Mouse (Mus musculus): ENCODE data around the gene Fam83e. TPM values are rescaled to one million over a fixed set of nuclear protein-coding genes. Genes with fewer than 3 reads are reported as not detected.
A peak's percentile ranks its signal among the peaks of the same experiment; 100 is the strongest.

Gene Fam83e
- polyA plus RNA-seq, 1 experiment from 2014 or later = 3.2 TPM

DNA sequence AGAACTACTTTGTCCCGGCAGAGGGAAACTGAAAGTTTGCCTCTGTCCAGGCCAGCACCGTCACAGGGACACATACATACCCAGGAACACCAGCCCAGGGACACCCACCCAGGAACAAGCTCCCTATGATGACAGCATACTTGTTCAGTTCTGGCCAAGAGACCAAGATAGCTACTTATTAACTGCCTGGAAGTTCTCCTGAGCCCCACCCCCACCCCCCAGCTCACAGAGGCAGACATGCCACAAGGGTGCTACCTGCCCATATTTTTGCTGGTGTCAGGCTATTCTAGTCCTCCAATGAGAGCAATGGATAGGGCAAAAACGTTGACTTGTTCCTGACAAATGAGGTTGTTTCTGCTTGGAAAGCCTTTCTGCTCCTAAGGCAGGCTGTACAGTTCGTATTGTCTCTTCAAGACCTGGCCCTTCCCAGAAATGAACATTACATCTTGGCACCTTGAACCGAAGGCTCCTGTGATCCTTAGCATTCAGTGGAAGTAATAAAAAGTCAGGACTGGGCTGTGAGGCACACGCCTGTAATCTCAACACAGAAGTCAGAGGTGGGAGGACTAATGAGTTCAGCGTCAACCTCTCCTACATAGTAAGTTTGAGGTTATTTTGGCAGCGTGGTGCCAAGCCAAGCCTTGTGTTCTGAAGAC, 49.5 kb downstream of the Fam83e start:
- H3K36me3 ChIP-seq = no peaks in the 10 kb centered on the region
- WGBS = 62% methylated on average over 8 of the region's 8 CpGs
- no peak overlapping the region; the same call in 1 of the 2 replicates for H3K27ac ChIP-seq (replicated peaks)
- no peak overlapping the region for H3K4me2 ChIP-seq (replicated peaks)
- no peaks in the 10 kb centered on the region for H3K9me3 ChIP-seq (replicated peaks)
- peaks cover 7% of the 10 kb centered on the region; the same call in 1 of the 2 replicates for H3K27me3 ChIP-seq
- no peak for ATAC-seq (ENCODE audit: insufficient number of reproducible peaks, low FRiP score, low TSS enrichment, low read depth)
- H3K4me1 ChIP-seq = peaks cover 10% of the 10 kb centered on the region; the same call in 1 of the 2 replicates
- no peak overlapping the region for H3K9ac ChIP-seq
- H3K4me3 ChIP-seq (replicated peaks) = no peak overlapping the region

DNA sequence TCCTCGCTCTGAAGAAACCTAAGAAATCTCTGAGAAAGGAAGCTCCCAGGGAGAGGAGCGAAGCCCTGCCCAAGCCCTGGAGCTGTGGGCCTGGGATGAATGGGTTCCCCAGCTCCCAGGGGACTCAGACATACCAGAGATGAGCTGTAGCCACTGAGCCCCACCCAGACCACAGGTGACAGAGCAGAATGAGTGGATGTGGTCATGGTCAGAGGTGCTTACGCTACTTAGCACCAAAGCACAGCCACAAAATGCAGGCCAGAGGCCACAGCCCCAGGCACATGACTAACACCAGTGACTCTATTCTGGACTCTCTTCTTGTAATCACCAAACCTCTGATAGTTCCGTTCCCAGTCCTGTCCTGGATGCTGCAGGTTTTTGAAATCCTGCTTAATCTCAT, 50.1 kb downstream of the Fam83e start:
- Histone ChIP-seq H3K27me3 (peaks cover 7% of the 10 kb centered on the region; the same call in 1 of the 2 replicates), H3K4me2 (replicated peaks) (no peak overlapping the region), H3K9ac (no peak overlapping the region), H3K9me3 (replicated peaks) (no peaks in the 10 kb centered on the region), H3K36me3 (no peaks in the 10 kb centered on the region), H3K4me3 (replicated peaks) (no peak overlapping the region), H3K4me1 (peaks cover 5% of the 10 kb centered on the region; the same call in 1 of the 2 replicates), H3K27ac (replicated peaks) (peak overlapping the region; percentile 65)
- WGBS = 46% methylated on average over 4 of the region's 4 CpGs
- no peak for ATAC-seq (ENCODE audit: insufficient number of reproducible peaks, low FRiP score, low TSS enrichment, low read depth)

DNA sequence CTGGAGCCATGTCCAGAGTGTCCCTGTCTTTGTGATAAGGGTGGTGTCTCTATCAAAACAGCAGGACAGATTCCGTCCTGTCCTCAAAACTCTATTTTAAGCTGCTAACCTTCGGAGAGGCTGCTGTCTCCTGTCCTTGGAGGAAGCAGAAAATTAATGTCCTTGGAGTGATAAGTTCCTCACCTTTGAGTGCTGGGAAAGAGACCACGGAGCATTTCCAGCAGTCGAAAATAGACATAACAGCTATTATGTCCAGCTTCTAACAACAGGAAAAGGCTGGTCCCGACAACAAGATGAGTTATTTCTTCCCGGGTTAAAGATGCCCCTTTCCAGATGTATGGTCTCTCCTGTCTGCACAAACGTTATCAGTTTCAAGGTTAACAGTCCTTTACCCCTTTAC, 54.2 kb downstream of the Fam83e start:
- H3K9me3 ChIP-seq (replicated peaks) = no peaks in the 10 kb centered on the region
- 73% methylated on average over 7 of the region's 7 CpGs for WGBS
- no peak overlapping the region for H3K4me3 ChIP-seq (replicated peaks)
- H3K4me1 ChIP-seq = no peaks in the 10 kb centered on the region
- peaks cover 15% of the 10 kb centered on the region for H3K27me3 ChIP-seq
- H3K36me3 ChIP-seq = no peaks in the 10 kb centered on the region
- no peak overlapping the region for H3K27ac ChIP-seq (replicated peaks)
- H3K9ac ChIP-seq = no peak overlapping the region
- H3K4me2 ChIP-seq (replicated peaks) = no peak overlapping the region
- no peak for ATAC-seq (ENCODE audit: insufficient number of reproducible peaks, low FRiP score, low TSS enrichment, low read depth)

Other genes starting within 250 kb of the Fam83e start
- 1.1 and 1.8 TPM in 2 replicates for gene Tulp2, start 239.3 kb upstream of the Fam83e start, polyA plus RNA-seq (2015; fragmentation: Nextera tagmentation; extraction: Ambion mirVana)
- not detected in 2 replicates for gene Gm45808, start 234.4 kb upstream of the Fam83e start, polyA plus RNA-seq (2015; fragmentation: Nextera tagmentation; extraction: Ambion mirVana)
- 4.4 and 5.1 TPM in 2 replicates for gene Dhdh, start 232.4 kb upstream of the Fam83e start, polyA plus RNA-seq (2015; fragmentation: Nextera tagmentation; extraction: Ambion mirVana)
- 258 and 262 TPM in 2 replicates for gene Nucb1, start 210.8 kb upstream of the Fam83e start, polyA plus RNA-seq (2015; fragmentation: Nextera tagmentation; extraction: Ambion mirVana)
- gene Ppp1r15a, start 194.9 kb upstream of the Fam83e start, polyA plus RNA-seq (2015; fragmentation: Nextera tagmentation; extraction: Ambion mirVana) = 27.5 and 29.6 TPM in 2 replicates
- gene Plekha4, start 194.9 kb upstream of the Fam83e start, polyA plus RNA-seq (2015; fragmentation: Nextera tagmentation; extraction: Ambion mirVana) = 7.5 and 7.6 TPM in 2 replicates
- gene Hsd17b14, start 166.3 kb upstream of the Fam83e start, polyA plus RNA-seq (2015; fragmentation: Nextera tagmentation; extraction: Ambion mirVana) = 2.1 and 3.3 TPM in 2 replicates
- gene Bcat2, start 151.1 kb upstream of the Fam83e start, polyA plus RNA-seq (2015; fragmentation: Nextera tagmentation; extraction: Ambion mirVana) = 63.0 and 65.1 TPM in 2 replicates
- gene Fgf21, start 105.7 kb upstream of the Fam83e start, polyA plus RNA-seq (2015; fragmentation: Nextera tagmentation; extraction: Ambion mirVana) = 0.95 and 1.2 TPM in 2 replicates
- 4.8 and 5.3 TPM in 2 replicates for gene Fut1, start 103.9 kb upstream of the Fam83e start, polyA plus RNA-seq (2015; fragmentation: Nextera tagmentation; extraction: Ambion mirVana)
- 0.38 and 0.41 TPM in 2 replicates for gene Izumo1, start 99.4 kb upstream of the Fam83e start, polyA plus RNA-seq (2015; fragmentation: Nextera tagmentation; extraction: Ambion mirVana)
- gene Rasip1, start 93.7 kb upstream of the Fam83e start, polyA plus RNA-seq (2015; fragmentation: Nextera tagmentation; extraction: Ambion mirVana) = 14.5 and 15.3 TPM in 2 replicates
- gene Mamstr, start 81.2 kb upstream of the Fam83e start, polyA plus RNA-seq (2015; fragmentation: Nextera tagmentation; extraction: Ambion mirVana) = 20.0 and 21.4 TPM in 2 replicates
- gene Fut2, start 54.8 kb upstream of the Fam83e start, polyA plus RNA-seq (2015; fragmentation: Nextera tagmentation; extraction: Ambion mirVana) = 6.3 and 6.5 TPM in 2 replicates
- 10.8 and 11.7 TPM in 2 replicates for gene Ntn5, start 37.2 kb upstream of the Fam83e start, polyA plus RNA-seq (2015; fragmentation: Nextera tagmentation; extraction: Ambion mirVana)
- gene Sec1, start 26.8 kb upstream of the Fam83e start, polyA plus RNA-seq (2015; fragmentation: Nextera tagmentation; extraction: Ambion mirVana) = 9.6 and 11.1 TPM in 2 replicates
- gene Car11, start 21.4 kb upstream of the Fam83e start, polyA plus RNA-seq (2015; fragmentation: Nextera tagmentation; extraction: Ambion mirVana) = 17.2 and 17.7 TPM in 2 replicates
- gene Dbp, start 16.1 kb upstream of the Fam83e start, polyA plus RNA-seq (2015; fragmentation: Nextera tagmentation; extraction: Ambion mirVana) = 6.8 and 7.0 TPM in 2 replicates
- 1,062 and 1,100 TPM in 2 replicates for gene Rpl18, start 5.8 kb upstream of the Fam83e start, polyA plus RNA-seq (2015; fragmentation: Nextera tagmentation; extraction: Ambion mirVana)
- gene Sphk2, start 3.2 kb upstream of the Fam83e start, polyA plus RNA-seq (2015; fragmentation: Nextera tagmentation; extraction: Ambion mirVana) = 38.4 and 43.4 TPM in 2 replicates
- 0.24 and 0.25 TPM in 2 replicates for gene Spaca4, start 4.6 kb downstream of the Fam83e start, polyA plus RNA-seq (2015; fragmentation: Nextera tagmentation; extraction: Ambion mirVana)
- 1.9 TPM in 2 replicates for gene Lmtk3, start 62.5 kb downstream of the Fam83e start, polyA plus RNA-seq (2015; fragmentation: Nextera tagmentation; extraction: Ambion mirVana)
- gene Sult2b1, start 63.5 kb downstream of the Fam83e start, polyA plus RNA-seq (2015; fragmentation: Nextera tagmentation; extraction: Ambion mirVana) = 49.6 and 55.7 TPM in 2 replicates
- 124 and 129 TPM in 2 replicates for gene Cyth2, start 93.4 kb downstream of the Fam83e start, polyA plus RNA-seq (2015; fragmentation: Nextera tagmentation; extraction: Ambion mirVana)
- 1.4 and 1.7 TPM in 2 replicates for gene Kcnj14, start 103.6 kb downstream of the Fam83e start, polyA plus RNA-seq (2015; fragmentation: Nextera tagmentation; extraction: Ambion mirVana)
- 57.3 and 58.0 TPM in 2 replicates for gene Grwd1, start 109.7 kb downstream of the Fam83e start, polyA plus RNA-seq (2015; fragmentation: Nextera tagmentation; extraction: Ambion mirVana)
- gene Kdelr1, start 151.6 kb downstream of the Fam83e start, polyA plus RNA-seq (2015; fragmentation: Nextera tagmentation; extraction: Ambion mirVana) = 83.7 and 98.4 TPM in 2 replicates
- 0.67 and 0.79 TPM in 2 replicates for gene Grin2d, start 157.2 kb downstream of the Fam83e start, polyA plus RNA-seq (2015; fragmentation: Nextera tagmentation; extraction: Ambion mirVana)
- 0.40 and 0.77 TPM in 2 replicates for gene Syngr4, start 175.5 kb downstream of the Fam83e start, polyA plus RNA-seq (2015; fragmentation: Nextera tagmentation; extraction: Ambion mirVana)
- 4.9 and 5.0 TPM in 2 replicates for gene Tmem143, start 175.7 kb downstream of the Fam83e start, polyA plus RNA-seq (2015; fragmentation: Nextera tagmentation; extraction: Ambion mirVana)
- gene Emp3, start 200.2 kb downstream of the Fam83e start, polyA plus RNA-seq (2015; fragmentation: Nextera tagmentation; extraction: Ambion mirVana) = 307 and 335 TPM in 2 replicates
- gene Ccdc114, start 202.9 kb downstream of the Fam83e start, polyA plus RNA-seq (2015; fragmentation: Nextera tagmentation; extraction: Ambion mirVana) = 5.7 and 9.8 TPM in 2 replicates